Mouse (Mus musculus): ENCODE results near the gene C1qtnf2.

The C1qtnf2 gene

GRCm38 (mm10) chr11:43531619-43532018 is 57.5 kb downstream of the C1qtnf2 start:
- in situ Hi-C loops (cut with MboI, MseI) = no loop called here

- in situ Hi-C loops (cut with MboI, MseI) = no loop called here
These were observed 63.0 kb downstream of the C1qtnf2 start for GRCm38 (mm10) chr11:43537074-43537473.

- in situ Hi-C loops (cut with MboI, MseI) = no loop called here
These were observed 65.8 kb downstream of the C1qtnf2 start for GRCm38 (mm10) chr11:43539863-43540262.
